Mouse (Mus musculus): ENCODE results near the gene Ttll1.

GRCm38 (mm10) chr15:83527092-83527437 lies 16.4 kb upstream of the Ttll1 start:
- no peak for TF ChIP-seq CTCF (IDR thresholded peaks at IDR 0.05; ENCODE audit: low read depth, low read length)
- no peak for TF ChIP-seq POLR2A (IDR thresholded peaks at IDR 0.05; ENCODE audit: extremely low read depth, insufficient read depth, low read length)

Data from liver, adult 2 months (tissue).